Mouse (Mus musculus): ENCODE measurements around the gene Spats2. TPM values are rescaled to one million over a fixed set of nuclear protein-coding genes. Genes with fewer than 3 reads are reported as not detected.
A peak's percentile ranks its signal among the peaks of the same experiment; 100 is the strongest.
"Not testable (repeated sequence)": the region's sequence is repeated elsewhere in the genome, so short reads cannot be mapped to it uniquely, and the experiment has no call there.

Gene Spats2
- total RNA-seq, 2 experiments from 2014 or later, result 36.2 to 37.0 TPM

DNA sequence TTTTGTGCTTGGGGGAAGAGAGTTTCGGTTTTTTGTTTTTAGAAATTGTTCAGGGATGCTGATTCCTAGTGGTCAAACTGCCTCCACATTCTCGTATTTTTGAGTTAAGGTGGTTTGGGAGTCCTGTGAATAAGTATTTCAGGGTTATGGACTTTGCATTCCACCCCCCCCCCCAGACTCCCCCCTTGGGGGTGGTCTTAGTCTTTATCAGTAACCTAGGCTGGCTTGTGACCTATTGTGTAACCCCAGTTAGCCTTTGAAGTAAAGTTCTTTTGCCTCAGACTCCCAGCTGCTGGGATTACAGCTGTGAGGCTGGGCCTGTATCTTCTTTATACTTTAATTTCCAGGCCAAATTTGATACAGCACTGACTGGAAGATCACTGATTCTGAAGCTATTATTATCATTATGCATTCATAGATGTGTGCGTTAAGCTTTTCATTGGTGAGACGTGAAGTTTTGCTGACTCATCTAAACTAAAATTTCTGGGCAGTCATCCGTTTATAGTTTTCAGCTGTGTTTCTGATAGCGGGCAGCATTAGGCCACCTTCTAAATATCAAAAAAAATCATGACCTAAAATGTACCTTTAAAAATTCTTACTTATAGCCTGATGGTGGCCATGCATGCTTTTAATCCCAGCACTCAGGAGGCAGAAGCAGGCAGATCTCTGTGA is 2.3 kb downstream of the Spats2 start:
- DNase-seq (ENCODE audit: low spot score in 2 of 2), result no peak
- intact Hi-C loops (cut with DNase I), result no loop called here

DNA sequence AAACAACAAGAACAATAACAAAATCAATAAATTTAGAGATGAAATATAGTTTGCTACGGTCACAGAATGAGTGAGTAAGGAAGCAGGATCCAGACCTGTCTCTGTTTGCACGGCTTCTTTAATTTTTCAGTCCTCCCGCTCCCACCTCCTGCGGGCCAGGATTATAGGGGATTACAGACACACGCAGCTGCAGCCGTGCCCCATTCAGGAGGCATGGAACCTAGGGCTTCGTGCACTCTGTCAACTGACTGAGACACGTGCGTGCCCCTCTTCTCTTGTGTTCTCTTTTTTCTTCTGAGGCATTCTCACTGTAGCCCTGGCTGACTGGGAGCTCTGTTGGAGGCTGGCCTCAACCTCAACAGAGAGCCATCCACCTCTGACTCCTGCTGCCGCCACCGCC is 3.7 kb downstream of the Spats2 start:
- intact Hi-C loops (cut with DNase I), result no loop called here
- DNase-seq (ENCODE audit: low spot score in 2 of 2), result no peak

DNA sequence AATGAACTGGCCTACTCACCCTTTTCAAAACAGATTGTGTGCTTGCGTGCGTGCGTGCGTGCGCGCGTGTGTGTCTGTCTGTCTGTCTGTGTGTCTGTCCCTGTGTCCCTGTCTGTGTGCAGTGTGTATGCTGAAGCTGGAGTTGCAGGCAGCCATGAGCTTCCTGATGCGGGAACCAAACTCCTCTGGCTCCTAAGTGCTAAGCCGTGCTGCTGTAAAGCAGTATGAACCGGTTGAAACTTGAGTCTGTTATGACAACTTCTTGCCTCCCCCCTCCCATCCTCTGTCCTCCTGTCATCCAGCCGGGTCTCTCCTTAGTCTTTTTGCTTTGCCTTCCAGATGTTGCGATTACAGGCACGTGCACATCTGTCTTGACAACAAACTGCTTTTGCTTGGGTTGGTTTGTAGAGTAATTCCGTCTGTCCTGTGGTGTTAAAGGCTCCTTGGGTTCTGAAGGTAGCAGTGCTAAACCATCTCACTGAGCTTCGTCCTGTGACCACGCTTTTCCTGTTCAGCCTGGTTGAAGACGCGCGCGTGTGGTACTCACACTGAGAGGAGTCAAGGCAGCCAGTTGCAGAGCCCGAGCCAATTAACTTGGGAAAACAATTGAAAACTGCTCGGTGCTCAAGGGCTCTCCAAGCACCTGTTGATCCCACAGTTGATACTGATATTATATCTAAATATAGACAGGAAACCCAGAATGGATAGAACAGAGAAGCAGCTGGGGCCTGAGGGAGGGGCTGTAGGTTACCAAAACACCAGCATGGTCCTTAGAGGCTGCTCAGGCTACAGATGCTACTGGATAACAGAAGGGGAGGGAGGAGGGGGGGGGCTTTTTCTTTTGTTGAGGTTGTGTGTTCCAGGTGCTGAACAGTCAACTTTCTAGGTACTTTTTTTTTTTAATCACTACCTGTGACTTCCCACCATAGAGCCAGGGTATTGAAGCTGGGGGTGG is 4.5 kb downstream of the Spats2 start:
- intact Hi-C loops (cut with DNase I), result no loop called here
- no peak for DNase-seq (ENCODE audit: low spot score in 2 of 2)

DNA sequence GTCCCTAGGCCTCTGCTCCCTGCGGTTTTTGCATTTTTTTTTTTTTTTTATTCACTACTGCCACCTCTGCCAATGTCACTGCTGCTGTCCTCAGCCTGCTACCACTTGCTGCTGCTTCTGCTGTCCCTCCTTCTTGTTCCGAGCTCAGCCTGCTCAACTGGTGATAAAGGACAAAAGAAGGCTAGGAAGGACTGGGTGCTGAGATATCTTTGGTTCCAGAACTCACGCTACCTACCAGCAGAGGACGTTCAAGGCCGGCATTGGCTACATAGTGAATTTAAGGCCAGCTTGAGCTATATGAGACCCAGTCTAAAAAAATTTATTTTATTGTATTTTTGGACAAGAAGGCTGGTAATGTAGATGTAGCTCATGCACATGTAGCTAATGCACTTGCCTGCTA is 12.7 kb downstream of the Spats2 start:
- no peak for DNase-seq (ENCODE audit: low spot score in 2 of 2)
- intact Hi-C loops (cut with DNase I), result no loop called here

DNA sequence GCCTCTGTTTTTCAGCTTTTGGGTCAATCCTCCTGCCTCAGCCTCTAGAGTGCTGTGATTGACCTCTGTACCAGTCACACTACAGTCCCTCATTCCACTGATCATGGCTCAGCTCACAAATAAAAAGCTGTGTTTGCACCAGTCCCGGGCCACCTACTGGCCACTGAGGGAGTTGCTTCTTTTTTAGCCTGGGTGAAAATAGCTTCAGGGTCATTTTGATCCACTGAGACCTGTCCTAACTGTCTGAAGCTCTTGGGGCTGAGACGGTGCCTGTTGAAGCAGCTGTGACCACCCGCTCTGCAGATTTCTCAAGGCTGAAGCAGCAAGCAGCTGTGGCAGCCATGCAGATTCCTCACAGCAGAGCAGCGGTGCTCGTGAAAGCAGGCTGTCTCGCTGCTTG is 14.0 kb downstream of the Spats2 start:
- intact Hi-C loops (cut with DNase I), result no loop called here
- peak in 1 of 2 experiments; percentile 20 for DNase-seq (ENCODE audit: low spot score in 2 of 2)

DNA sequence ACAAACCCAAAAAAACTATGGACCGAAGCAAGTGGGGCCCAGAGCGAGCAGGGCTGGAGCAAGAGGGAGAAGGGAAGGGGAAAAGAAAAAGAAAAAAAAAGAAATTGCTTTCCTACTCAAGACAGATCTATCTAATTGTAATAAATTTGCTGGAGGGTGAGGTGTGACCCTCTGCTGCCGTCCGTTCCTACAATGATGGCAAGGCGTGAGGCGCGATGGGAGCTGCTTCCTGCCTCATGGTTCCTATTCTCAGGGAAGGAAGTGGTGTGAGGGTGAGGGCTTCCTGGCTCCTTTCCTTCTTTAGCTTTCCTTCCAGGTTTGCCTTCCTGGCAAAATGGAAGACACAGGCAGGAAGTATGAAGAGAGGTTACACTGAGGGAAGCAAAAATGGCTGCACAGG is 24.8 kb downstream of the Spats2 start:
- intact Hi-C loops (cut with DNase I), result no loop called here
- DNase-seq (ENCODE audit: low spot score in 2 of 2), result no peak

DNA sequence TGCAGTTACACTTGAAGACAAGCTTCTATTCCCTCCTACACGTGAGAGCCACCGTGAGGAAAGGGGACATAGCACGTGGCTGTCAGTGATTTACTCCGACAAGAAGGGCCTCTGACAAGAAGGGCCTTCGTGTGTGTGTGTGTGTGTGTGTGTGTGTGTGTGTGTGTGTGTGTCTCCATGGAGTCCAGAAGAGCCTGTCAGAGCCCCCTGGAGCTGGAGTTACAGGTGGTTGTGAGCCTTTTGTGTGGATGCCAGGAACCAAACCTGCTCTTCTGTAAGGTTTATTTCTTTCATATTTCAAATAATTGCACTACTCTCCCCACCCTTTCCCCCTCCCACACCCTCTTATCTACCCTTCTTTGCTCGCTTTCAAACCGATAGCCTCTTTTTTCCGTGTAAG is 25.6 kb downstream of the Spats2 start:
- intact Hi-C loops (cut with DNase I), result no loop called here
- DNase-seq (ENCODE audit: low spot score in 2 of 2), result no peak

DNA sequence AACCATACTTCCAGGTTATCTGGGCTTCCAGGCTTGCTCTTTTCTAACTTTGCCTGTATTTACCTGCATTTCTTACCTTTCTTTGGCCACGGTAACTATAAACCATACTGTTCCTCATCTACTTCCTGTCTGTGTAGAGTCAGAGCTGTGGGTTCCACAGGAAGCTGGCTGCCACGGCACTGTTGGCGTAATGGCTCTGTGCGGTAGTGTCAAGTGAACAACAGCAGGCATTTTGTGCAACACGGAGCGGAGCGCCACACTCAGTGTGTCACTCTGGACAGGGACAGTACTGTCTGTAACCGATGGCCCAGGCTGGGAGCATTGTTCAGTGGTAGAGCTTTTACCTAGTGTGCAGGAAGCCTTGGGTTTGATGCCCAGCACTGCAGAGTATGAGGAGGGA is 27.8 kb downstream of the Spats2 start:
- intact Hi-C loops (cut with DNase I), result no loop called here
- no peak for DNase-seq (ENCODE audit: low spot score in 2 of 2)

DNA sequence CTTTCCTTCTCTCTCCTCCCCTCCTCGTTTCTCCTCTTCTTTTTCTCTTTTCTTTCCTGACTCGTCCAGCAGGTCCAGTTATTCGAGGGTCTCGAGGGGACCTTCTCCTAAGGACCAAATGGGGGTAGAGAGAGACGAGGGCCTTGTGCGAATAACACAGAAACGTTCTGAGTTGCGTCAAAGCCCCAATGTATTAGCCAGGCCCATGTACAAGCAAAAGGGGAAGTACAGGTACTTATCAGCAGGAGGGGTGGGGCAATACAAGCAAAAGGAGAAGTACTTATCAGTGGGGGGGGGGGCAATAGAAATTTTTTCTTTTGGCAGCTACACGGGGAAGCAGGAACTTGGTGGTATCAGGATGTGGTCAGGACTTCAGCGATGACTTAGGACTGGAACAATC is 28.8 kb downstream of the Spats2 start:
- intact Hi-C loops (cut with DNase I); DNase-seq (ENCODE audit: low spot score in 2 of 2): not testable (repeated sequence)

DNA sequence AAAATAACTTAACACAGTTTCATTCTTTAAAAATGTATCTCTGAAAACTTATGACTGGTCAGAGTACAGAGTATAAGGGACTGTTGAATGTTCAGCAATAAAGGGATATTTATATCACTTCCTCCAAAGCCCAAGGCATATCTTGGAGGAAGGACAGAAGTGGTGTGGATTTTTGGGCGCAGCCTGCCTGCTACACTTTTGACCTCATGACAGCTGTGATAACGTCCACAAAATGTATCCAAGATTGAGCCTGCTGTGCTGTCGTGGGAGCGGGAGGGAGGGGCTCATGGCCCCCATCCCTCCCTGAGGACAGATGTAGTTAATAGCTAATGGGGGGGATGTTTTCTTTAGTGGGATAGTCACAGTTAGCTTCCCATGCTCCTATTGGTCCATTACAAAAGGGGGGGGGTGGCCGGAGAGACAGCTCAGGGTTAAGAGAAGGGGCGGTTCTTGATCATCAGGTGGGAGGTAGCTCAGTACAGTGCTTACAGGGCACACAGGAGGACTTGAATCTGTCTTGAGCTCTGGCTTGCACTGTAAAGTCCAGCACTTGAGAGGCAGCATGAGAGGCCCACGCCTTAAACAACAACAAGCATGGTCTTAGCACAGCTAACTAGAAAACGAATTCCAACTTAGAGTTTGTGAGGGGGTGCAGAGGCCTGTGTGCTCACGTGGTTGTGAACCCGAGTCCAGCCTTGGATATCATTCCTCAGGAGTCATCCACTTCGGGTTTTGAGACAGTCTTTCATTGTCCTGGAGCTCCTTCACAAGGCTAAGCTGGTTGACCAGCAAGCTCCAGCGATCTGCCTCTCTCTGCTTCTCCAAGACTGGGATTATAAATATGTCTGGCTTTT is 38.0 kb downstream of the Spats2 start:
- no peak for DNase-seq (ENCODE audit: low spot score in 2 of 2)
- intact Hi-C loops (cut with DNase I), result no loop called here

DNA sequence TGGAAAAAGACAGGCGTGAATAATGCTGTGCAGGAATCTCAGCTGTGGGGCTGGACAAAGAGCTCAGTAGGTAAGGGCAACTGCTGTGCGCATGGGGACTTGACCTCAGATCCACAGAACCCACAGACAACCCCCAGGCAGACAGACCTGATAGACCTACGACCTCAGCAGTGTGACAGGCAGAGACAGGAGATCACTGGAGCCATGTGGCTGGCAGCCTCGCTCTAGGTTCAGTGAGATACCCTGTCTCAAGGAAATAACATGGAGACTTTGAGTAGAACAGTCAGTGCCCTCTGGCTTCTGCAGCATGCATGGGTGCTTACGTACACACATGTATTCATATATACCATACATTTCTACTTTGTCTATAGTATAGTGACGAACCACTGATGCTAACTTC is 46.4 kb downstream of the Spats2 start:
- no peak for DNase-seq (ENCODE audit: low spot score in 2 of 2)
- intact Hi-C loops (cut with DNase I), result no loop called here

DNA sequence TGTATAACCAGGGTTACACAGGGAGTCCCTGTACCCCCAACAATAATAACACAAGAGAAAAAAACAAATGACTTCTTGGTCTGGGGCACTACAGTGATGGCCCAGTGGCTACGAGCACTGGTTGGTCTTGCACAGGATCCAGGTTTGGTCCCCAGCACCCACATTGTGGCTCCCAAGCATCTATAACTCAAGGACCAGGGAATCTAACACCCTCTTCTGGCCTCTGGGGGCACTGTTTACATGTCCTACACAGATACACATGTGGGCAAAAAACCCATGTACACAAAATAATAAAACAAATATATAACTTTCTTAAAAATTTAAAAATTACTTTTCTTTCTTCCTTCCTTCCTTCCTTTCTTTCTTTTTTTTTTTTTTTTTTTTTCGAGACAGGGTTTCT is 53.9 kb downstream of the Spats2 start:
- intact Hi-C loops (cut with DNase I), result no loop called here
- DNase-seq (ENCODE audit: low spot score in 2 of 2), result no peak

DNA sequence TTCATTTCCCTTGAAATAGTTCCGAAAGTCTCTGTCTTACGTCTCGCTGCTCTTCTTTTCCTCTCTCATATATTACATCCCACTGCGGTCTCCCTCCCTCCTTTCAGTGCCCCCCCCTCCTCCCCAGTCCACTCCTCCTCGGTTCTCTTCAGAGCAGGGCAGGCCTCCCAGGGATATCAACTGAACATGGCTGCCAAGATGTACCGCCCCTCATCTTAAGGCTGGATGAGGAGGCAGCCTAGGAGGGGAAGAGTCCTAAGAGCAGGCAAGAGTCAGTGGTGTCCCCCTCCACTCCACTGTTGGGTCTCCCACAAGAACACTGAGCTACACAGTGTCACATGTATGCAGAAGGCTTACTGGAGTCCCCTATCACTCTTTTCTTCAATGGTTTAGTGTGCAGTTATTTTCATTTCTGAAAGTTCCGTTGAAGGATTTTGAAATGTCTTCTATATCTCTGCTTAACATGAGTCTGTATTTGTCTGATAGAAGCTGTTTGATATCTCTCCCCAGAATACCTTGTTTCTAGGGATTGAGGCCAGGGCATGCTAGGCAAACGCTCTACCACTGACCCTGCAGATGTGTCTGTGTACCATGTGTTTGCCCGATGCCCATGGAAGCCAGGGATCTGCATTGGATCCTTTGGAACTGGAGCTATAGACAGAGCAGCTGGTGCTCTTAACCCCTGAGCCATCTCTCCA is 58.6 kb downstream of the Spats2 start:
- intact Hi-C loops (cut with DNase I), result no loop called here
- no peak for DNase-seq (ENCODE audit: low spot score in 2 of 2)

DNA sequence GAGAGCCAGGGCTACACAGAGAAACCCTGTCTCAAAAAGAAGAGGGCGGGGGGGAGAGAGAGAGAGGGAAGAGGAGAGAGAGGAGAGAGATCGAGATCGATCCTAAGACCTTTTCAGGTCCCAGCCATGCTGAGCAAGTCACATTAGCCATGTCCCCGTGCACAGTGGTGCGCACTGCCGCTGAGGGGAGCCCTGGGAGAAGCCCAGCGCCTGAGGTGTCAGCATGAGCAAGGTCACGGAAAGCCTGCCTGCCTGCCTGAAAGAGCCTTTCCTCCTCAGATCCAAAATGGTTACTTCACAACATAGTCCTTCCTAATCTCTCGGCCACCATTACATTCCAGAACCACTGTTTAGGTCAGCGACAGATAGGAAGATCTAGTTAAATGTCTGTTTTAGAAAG is 68.6 kb downstream of the Spats2 start:
- no peak for DNase-seq (ENCODE audit: low spot score in 2 of 2)
- intact Hi-C loops (cut with DNase I), result no loop called here

DNA sequence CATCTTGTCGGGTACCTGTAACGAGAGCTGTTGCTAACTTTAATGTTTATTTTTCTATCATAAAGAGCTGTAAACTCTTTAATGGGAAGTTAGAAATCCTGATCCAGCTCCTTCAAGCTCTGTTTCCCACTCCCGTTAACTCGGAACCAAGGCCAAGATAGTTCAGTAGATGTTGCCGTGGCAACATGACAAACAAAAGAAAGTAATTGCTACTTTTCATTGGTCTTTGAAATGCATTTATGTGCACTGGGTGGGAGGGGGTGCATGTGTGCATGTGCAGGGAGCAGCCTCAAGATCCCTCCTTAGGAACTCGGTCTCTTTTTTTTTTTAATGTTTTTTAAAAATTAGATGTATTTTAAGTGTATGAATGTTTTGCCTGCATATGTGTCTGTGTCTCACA is 69.3 kb downstream of the Spats2 start:
- intact Hi-C loops (cut with DNase I), result loop anchor here (5.0 kb wide), 1 partner anchor 138 kb away; the partner anchor contains the start of gene Prph
- DNase-seq (ENCODE audit: low spot score in 2 of 2), result no peak

DNA sequence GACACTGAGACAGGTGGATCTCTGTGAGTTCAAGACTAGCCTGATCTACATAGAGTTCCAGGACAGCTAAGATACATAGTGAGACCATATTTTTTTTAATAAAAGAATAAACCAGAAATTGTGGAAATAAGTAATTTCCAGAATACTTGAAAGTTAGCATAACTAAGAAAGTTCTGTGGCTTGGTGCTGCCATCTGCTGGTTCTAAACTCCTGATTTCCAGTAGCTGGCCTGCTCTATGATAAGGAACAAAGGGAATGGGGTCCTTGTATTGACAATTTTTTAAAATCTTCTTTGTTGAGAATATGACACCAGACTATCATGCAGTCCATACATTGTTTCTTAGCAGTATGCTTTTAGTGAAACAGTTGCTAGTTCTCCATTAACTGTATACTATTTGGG is 73.0 kb downstream of the Spats2 start:
- peak in 1 of 2 experiments; percentile 22 for DNase-seq (ENCODE audit: low spot score in 2 of 2)
- intact Hi-C loops (cut with DNase I), result loop anchor here (5.0 kb wide), 1 partner anchor 141 kb away; the partner anchor contains the start of gene Prph

DNA sequence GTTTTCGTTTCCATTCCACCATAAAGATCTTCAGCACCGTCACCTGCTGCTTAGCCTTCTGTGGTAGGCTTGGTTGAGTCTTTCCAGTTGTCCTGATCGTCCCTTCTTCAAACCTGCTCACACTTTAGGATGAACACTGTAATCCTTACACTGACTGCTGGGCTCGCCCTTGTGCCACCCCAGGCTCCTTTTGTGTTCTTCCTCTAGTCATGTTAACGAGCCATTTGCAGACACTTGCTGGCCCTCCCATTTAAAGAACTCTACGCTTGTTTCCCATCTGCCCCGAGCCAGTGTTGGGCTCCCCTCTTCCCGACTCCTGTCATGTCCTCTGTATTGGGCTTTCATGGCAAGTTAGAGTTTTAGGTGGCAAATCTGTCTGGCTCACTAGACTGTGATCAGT is 80.2 kb downstream of the Spats2 start:
- no peak for DNase-seq (ENCODE audit: low spot score in 2 of 2)
- intact Hi-C loops (cut with DNase I), result no loop called here

DNA sequence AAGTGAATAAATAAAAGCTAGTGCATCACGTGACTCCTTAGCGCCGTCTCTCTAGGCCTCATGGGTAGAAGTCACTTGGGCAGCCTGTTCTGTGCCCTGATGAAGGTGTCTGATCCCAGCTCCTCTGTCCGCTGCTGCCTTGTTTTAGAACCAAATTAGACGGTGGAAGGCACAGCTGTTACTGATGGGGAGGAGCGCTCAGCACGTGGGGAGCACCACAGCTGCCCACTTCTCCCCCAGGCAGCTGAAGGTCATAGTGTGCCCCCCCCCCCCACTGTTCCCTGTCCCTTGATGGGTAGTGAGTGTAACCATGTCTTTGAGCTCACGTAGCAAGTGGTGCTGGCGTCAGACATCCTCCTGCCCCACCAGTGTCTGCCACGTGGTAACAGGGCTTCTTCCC is 87.5 kb downstream of the Spats2 start:
- no peak for DNase-seq (ENCODE audit: low spot score in 2 of 2)
- intact Hi-C loops (cut with DNase I), result no loop called here

DNA sequence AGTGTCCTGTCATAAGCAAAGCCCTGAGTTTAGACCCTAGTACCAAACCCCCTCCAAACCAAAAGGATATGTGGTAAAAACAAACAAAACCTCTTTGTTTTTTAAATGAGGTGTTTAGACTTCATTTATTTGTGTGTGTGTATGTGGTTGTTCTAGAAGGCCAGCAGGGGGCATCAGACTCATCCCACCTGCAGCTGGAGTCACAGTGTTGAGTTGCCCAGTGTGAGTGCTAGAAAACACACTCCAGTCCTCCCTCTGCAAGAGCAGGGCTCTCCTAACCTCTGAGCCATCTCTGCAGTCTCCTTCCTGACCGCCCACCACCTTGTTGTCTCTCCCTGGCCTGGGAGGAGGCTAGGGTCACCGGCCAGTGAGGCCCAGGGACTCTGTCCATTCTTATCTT is 89.2 kb downstream of the Spats2 start:
- intact Hi-C loops (cut with DNase I), result no loop called here
- DNase-seq (ENCODE audit: low spot score in 2 of 2), result no peak

Measured in left cerebral cortex, postnatal 25 days (tissue).